Mouse (Mus musculus) C2C12 (cell line): ENCODE measurements at regions not wholly inside any gene's neighbourhood (a gene's known extent, or its start where the extent isn't known, plus 50 kb on each side); places are given as distances from the start of the nearest gene placed in this dataset.

ENCODE experiments used
- CEBPB ChIP-seq: IDR thresholded peaks from one replicate; pipeline ENCODE4 v1.6.1; 2011; ENCODE audit warnings: low read depth, mild to moderate bottlenecking, control low read depth, moderate library complexity
- CTCF ChIP-seq: IDR thresholded peaks from one replicate; pipeline ENCODE4 v1.5.1; 2011; ENCODE audit not compliant: control insufficient read depth, insufficient read depth, insufficient read length
- FOSL1 ChIP-seq: IDR thresholded peaks from one replicate; pipeline ENCODE4 v1.8.0; 2011; ENCODE audit warnings: mild to moderate bottlenecking, low read length; ENCODE audit not compliant: poor library complexity, insufficient read depth, severe bottlenecking
- MAX ChIP-seq: IDR thresholded peaks from one replicate; pipeline ENCODE4 v1.6.1; 2011; ENCODE audit warnings: mild to moderate bottlenecking, control low read depth
- USF1 ChIP-seq: IDR thresholded peaks from one replicate; pipeline ENCODE4 v1.6.1; 2011; ENCODE audit warnings: low read depth, mild to moderate bottlenecking, control low read depth, moderate library complexity

GRCm38 (mm10) chr14:108021331-108021730 is 892.6 kb downstream of the Slitrk1 start:
- TF ChIP-seq CTCF (no peak), CEBPB (no peak), USF1 (no peak), MAX (no peak), FOSL1 (no peak)
